Mouse (Mus musculus) layer of hippocampus, adult 9-11 months (tissue): ENCODE measurements around the gene Endou.
A peak's percentile ranks its signal among the peaks of the same experiment; 100 is the strongest.

Source experiments
- DNase-seq: peaks from one replicate; pipeline ENCODE4 v3.0.0; 2022

The Endou gene

DNA sequence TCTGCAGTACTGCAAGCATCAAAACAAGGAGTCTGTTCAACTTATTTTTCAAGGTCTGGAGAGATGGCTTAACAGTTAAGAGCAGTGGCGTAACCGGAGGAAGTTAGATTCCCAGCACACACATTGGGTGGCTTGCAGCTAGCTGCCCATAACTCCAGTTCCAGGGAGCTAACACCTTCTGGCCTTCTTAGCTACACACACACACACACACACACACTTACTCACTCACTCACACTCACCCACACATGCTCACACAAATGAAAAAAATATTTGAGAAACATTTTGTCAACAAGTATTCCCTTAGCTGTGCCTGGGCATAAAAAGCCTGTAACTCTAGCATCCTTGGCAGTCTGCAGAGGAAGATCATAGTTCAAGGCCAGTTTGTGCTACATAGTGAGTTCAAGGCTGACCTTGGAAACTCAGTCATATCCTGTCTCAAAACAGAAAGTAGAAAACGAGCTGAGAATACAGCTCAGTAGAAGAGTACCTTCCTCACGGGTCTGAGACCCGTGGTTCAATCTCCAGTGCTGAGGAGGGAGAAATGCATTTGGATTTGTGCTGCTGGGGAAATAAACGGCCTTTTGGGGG lies 5.8 kb downstream of the Endou start:
- no peak for DNase-seq

DNA sequence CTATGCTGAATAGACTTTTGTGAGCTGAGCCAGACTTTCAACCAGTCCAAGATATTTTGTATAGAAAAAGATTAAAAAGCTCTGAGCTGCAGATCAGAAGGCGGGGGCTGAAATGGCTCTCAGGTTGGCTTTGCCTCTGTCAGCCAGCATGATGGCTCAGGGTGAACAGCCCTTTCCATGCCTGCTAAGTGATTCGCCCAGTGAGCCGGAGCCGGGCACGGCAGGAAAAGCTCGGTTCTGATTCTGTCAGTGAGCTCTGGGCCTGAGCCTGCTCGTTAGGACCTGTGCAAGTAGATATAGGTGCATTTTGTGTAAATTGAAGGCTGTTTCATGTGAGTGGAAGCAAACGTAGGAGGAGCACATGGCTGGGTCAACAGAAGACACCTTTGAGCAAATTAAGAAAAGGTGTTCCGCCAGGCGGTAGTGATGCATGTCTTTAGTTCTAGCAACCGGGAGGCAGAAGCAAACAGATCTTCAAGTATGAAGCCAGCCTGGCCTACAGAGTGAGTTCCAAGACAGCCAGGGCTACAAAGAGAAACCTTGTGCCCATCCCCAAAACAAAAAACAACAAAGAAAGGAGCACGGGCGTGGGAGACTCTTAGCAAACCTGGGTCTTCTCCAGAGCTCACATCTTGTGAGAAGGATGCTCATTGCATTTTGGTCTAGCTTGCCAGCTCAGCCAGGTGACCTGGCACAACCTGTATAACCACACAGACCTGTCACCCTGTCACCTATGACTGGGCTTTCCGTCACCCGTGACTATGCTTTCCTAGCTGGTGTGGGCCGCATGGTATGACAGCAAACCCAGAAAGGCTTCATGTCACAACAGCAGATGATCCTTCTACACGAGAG lies 6.6 kb downstream of the Endou start:
- DNase-seq = no peak

DNA sequence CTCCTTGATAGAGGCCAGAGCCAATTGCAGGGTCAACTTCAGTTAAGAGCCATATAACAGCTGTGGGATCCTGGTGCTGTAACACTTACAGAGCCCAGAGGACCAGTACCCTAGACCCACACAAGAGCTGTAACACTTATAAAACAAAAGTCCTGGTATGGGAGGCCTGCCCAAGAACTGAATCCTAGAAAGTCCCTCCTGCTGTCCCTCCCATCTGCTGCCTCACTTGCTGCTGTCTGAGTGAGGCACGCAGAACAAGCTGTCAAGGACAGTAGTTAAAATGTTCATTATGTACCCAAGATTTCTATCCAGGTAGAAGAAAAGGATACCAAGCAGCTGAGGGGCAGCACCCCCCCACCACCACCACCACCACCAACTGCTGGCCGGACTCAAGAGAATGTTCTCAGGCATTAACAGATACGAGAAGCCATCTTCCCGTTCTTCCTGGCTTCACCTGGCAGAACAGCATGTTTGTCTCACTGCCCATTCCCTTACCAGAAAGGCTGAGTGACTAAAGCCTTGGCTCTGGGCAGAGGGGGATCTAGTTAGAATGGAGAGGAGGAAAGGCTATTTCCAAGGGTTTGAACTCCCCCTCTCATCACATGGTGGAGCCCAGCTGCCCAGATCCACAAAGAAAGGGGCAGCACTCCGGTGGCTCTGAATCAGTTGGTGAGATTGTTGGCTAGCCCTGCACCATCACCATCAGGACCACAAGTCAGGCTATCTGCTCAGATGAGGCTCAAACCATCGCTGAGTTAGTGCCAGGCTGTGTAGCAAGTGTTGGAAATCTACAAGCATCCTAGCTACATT lies 7.4 kb downstream of the Endou start:
- DNase-seq = peak; percentile 58

DNA sequence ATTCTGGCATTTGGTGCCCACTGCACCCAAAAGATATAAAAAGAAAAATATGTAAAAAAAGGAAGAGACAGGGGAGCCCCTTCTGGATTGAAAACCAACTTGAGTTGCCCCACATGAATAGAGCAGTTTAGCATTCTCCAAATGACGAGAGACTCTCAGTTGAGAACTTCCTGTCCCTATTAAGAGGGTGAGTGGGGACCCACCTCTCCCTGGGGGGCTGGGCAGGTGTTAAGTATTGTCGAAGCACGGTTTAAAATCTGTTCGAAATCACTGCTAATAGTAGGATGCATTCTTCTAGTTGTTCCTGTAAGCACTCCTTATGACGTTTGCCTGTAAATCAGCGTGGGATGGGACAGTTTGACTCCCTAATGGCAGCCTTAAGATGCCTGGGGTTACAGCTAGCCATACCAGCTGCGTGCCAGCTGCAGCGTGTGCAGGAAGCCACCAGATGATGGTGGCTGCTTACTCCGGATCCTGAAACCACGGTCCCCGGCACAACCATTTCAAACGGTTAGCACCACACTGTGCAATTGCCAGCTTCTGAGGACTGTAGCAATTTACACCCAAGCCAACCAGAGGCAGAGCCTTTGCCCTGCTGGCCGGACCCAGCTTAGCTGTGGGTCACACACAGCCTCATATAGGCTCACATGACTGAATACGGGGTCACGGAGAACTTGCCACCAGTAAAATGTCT lies 10.0 kb downstream of the Endou start:
- no peak for DNase-seq

DNA sequence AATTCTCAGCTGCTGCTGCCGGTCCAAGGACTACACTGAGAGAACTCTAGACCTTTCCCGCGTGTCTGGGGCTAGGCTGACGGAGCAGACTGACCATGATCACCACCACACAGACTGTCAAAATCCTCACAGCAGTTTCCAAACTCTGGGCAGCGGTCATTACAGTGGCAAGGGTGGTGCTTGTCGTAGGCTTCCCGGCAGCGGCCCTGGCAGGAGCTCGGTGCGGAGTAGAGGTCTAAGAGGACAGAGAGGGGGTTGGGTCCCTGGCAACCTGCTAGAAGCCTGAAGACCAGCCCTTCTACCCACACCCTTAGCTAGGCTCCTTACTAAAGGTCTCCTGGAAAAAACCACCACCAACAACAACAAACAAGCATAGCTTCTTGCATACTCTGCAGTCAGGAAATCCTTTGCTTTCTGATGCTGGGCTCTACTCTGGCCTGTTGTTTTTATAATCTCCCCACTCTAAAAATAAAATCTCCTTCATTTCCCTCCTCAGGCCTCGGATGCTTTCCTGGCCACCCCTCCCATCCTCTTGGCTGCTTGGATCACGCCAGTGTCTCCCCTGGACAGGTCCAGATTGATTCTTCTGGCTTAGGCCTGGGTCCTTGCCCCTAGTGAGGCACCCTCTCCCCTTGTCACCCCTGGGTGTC lies 11.0 kb downstream of the Endou start:
- DNase-seq = no peak

DNA sequence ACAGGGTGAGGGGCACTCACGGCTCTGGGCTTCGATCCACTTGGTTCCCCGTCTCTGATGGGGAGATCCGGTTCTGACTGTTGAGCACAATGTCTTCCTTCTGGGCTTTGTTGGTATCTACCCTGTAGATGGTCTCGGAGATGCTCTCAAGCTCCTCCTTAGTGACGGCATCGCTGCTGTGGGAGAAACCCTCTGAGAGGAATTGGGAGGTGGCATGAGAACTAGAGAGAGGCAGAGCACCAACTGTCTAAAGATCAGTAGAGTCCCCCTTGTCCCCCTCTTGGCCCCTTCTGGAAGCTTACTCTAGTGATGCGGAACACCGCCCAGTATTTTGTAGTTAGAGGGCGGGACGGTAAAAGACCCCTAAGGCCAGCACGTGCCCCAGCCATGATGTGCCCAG lies 11.6 kb downstream of the Endou start:
- no peak for DNase-seq

DNA sequence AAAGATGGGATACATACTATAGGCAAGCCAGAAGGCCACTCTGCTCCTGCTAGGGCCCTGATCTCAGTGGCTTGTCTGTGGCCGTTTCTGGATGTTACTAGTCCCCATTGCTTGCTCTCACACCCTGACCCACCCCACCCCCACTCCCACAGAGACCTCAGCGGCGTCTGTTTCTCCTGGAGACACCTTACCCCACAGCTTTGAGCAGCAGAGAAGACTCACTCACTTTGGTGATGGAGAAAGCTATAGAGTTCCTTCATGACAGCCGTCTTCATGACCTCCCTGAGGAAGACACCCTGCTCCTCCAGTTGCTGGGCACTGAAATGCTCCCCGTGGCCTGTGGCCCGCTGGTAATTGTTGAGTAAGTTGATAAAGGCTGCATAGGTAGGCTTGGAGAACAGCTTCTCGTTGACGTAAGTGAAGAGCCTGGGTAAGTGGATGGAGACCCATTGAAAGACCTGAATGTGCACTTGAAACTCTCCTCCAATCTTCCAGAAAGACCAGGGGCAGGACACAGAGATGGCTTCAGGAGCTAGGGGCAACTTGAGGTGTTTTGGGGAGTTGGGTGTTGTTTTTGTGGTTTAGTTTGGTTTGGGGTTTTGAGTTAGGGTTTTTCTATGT lies 12.5 kb downstream of the Endou start:
- no peak for DNase-seq

DNA sequence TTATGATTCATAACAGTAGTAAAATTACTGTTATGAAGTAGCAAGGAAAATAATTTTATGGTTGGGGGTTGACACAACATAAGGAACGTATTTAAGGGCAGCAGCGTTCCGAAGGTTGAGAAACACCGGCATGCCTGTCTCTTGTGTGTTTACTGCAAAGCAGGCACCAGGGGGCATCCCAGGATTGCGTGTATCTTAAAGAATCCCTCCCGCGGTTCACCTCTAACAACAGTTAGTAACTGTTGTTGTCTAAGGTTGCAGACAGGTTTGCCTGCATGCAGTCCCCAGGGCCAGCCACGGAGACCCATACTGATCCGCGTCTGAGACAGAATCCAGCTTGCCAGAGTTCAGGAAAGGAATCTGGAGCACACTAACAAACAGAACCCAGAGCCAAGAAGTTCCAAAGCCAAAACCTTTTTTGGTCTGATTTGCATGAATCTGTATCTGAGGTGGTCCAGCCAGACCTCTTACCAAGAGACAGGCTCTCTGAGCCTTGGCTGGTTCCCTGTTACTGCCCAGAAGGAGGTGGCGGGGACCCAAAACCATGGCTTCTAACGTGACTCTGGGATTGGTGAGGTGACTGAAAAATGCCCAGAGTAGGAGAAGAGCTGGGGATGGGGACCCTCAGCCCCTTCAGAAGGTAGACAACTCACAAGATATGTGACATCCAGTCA lies 13.1 kb downstream of the Endou start:
- no peak for DNase-seq

DNA sequence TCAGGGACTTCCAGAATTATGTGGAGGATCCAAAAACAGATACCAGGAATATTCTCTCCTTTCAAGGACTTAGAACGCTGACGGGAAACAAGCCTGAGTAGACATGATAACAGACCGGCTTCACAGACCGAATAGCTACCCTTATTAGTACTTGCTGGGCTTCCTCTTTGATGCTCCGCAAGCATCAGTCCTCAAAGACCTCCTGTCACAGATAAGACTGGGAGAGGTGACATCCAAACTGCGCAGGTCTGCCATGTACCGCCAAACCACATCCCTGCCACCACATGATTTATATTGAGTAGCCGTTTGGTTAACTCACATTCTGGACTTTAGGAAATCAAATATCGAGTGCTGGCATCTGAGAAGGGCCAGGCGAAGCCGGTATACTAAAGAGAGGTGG lies 14.4 kb downstream of the Endou start:
- DNase-seq = no peak

DNA sequence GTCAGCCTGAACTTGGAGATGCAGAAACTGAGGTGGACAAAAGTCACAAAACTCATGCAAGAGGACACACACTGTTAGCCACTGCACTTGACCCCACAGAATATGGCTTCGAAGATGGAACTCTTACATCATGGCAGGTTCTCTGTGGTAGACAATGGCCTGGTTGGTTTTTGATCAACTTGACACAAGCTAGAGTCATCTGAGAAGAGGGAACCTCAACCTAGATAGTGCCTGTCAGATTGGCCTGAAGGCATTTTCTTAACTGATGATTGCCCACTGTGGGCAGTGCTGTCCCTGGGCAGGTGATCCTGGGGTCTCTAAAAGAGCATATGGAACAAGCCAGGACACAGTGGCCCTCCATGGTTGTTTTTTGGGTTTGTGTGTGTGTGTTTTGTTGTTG lies 15.4 kb downstream of the Endou start:
- DNase-seq = no peak

DNA sequence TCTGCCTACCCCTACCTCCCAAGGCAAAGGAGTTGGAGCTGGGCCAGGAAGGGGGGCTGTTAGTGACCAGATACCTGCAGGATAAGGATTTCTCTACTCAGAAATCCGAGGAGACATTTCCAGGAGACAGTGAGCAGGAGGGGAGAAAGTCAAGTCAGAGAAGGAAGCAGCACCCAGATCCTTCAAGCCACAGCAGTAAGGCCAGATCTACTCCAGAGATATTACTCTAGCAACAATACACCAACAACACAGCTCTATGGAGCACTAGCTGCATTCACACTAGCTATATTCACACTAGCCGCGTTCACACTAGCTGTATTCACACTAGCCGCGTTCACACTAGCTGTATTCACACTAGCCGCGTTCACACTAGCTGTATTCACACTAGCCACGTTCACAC lies 16.1 kb downstream of the Endou start:
- DNase-seq = no peak

DNA sequence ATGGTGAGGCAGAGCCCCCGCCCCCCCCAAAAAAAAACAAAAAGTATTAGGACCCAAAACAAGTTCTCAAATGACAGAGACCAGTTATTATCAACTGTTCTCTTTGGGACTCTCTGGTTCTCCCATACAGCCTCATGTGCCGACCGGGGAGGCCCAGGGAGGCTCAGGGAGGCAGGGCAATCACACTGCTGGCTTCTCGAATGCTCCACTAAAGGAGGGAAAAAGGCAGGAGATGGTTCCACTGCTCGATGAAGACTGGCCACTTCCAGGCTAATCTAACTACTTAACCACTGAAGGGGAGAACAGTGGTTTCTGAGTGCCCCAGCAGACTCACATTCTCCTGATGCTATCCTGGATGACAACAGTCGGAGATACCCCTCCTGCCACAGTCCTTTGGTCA lies 18.6 kb downstream of the Endou start:
- DNase-seq = no peak

DNA sequence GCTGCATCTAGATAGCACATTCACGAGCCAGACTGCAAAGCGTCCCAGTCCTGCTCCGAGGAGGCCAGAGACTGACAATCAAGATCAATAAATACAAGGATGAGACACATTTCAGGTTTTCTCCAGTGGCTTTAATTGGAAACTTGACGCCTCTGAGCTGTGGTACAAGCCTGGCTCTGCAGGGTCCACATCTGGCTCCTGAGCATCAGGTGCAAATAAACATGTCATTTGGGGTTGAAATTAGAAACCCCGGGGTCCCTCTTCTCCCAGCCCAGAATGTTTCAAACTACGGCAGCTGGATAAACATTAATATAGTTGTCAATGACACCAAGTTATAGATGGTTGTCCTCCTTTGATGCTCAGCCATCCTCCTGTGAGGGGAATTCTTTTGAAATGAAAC lies 20.2 kb downstream of the Endou start:
- no peak for DNase-seq

DNA sequence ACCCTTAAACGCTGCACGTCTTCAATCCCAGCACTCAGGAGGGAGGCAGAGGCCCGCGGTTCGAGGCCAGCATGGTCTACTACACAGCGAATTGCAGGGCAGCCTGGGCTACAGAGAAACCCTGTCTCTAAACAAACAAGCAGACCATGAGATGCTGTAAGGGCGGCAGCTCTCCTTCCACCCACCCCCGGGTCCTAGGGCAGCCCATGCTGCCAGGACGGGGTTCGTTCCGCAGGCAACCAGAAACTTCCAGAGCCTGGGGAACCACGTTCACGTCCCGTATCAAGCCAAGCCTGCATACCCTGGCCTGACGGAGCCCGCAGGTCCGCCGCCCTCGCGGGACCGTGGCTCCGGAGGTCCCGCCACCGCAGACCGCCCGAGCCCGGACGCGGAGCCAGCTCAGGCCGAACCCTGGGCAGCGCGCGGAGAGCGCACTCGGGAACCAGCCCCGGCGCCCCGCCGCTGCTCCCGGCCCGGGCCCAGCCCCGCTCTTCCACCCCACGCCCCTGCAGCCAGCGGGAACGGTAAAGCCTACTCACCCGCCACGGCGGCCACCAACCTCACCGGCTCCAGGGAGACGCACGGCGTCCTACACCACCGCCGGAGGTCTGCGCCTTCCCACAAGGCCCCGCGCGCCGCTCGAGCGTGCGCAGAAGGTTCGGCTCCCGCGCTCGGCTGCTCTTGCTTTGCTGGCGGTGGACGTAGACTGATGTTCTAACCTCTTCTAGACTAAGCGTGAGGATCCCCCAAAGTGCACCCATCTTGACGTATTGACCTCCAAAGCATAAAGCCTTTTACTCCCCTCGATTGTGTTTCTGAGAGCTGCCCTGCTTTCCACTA lies 25.7 kb downstream of the Endou start, which contains the start of gene Rpap3:
TSS of gene Rpap3 (minus strand) at position 615 of the 840 bp plus-strand sequence.
- DNase-seq = peak; percentile 77

DNA sequence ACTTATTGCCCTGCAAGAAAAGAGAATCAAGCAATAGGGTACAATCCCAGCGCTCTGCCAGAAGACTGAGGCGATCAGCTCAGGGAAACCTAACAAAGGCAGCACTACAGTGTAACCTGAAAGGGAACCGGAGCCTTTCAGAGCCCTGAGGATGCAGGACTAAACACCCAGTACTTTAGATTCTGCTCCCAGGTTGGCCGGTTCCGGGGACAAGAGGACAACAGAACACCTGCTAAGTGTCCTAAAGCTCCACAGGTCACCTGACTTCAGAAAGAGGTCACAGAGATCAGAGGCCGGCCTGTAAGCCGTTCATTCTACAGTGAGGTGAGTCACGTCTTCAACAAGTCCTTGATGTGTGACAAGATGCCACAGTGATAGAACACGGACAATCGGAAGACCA lies 34.5 kb downstream of the Endou start:
- DNase-seq = no peak

DNA sequence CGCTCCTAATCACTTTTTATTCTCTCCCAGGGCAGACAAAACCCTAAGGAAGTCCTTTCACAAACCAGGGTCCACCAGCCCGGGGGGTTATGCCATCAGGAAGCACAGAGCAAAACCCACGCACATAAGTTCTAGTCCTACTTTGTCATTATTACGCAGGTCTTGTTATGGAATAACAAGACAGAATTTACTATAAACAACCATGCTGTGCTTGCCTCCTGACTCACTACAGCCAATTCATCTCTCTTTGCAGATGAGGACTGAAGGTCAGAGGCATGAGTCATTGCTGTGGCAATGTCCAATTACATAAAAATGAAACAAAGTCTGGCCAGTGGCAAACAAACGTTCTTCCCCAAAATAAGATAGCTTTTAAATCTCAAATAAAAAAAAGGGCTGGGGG lies 37.7 kb downstream of the Endou start:
- DNase-seq = no peak

DNA sequence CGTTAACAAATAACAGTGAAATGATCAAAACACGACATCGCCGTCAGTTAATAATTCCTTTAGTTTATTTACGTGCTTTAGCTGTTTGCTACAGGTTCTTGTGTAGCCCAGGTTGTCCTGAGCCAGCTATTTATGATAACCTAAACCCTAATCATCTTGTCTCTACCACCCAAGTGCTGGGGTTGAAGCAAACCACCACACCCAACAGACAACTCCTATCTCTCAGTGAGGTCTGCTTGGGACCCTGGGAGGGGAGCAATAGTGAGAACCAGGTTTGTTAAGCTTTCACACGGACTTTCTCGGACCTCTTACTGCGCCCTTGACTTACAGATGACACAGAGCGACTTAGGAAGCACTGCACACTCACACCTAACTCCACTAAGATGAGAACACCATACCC lies 47.0 kb downstream of the Endou start:
- no peak for DNase-seq

DNA sequence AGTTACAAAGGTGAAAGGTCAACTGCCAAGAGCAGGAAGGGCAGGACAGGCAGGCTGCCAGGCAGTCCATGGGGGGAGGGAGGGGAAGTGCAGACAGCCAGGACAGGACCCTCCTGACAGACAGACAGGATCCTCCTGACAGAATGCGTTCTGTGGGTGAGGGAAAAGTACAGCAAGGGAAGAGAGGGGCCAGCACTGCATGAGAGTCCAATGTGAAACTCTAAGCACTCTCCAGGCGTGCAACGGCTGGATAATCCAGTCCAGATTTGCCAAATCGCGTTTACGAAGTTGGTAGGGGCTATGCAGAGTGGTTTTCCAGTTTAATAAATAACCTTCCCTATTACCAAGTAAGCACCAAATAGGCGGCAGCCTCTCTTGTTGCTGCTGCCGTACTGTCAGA lies 49.1 kb downstream of the Endou start:
- DNase-seq = no peak

DNA sequence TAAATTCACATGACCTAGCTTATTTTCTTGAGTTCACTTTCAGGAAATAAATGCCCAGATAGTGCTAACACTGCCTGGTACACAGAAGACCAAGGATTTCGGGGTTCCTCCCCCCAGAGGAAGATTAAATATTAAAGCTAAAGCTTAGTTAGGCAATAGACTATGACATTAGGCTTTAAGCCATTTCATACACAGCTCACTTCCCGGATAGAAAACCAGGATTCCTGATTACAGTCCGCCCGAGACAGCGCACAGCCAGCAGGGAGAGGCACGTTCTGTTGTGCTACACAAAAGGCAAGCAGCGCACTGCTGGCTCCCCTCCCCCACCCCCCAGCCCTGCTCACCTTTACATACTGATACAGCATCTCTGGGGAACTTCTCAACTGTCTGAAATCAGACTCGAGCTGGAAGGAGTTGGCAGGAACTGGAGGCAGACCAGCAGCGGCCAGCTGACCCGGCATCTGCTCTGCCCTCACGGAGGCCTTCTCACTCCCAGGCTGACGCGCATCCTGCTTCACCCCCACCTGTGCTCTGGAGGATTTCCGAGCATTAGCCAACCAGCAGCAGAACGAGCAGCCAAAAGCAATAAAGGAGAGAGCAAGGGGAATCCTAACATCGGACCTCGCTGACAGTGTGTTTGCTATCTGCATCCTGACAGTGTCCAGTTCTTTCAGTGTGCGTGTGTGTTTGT lies 51.0 kb downstream of the Endou start:
- no peak for DNase-seq

DNA sequence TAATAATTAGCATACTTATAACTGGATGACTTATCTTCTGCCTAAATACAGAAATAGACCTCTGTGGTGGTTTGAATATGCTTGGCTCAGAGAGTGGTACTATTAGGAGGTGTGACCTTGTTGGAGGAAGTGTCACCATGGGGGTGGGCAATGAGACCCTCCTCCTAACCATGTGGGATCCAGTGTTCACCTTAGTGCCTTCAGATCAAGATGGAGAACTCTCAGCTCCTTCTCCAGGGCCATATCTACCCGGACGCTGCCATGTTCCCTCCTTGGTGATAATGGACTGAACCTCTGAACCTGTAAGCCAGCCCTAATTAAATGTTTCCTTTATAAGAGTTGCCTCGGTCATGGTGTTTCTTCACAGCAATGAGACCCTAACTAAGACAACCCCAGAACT lies 53.8 kb downstream of the Endou start:
- no peak for DNase-seq
